Mouse (Mus musculus) heart, postnatal 10 days (tissue): ENCODE data around the gene Lnx1. TPM values are rescaled to one million over a fixed set of nuclear protein-coding genes. Genes with fewer than 3 reads are reported as not detected.
A peak's percentile ranks its signal among the peaks of the same experiment; 100 is the strongest.

Experiments used
- DNase-seq, 2 experiments: peaks; one replicate each; pipeline ENCODE4 v3.0.0; 2021
- intact Hi-C: fragments of 180-260 bp; cut with DNase I; formaldehyde crosslinking; loops from one replicate; pipeline ENCODE4 v1.15.1; 2025
- total RNA-seq, 2 experiments: library from RNA; stranded (reverse); gene quantifications; 2 replicates each; pipeline ENCODE4 v1.2.3; 2021

Lnx1 gene
- total RNA-seq, 2 experiments from 2014 or later = 4.3 to 4.5 TPM

- DNase-seq = peak; percentile 65 to 67
- intact Hi-C loops = no loop called here
Observed at GRCm38 (mm10) chr5:74613491-74614151, 89.1 kb downstream of the Lnx1 start.

GRCm38 (mm10) chr5:74612713-74613112, 90.0 kb downstream of the Lnx1 start:
- DNase-seq = no peak
- intact Hi-C loops = no loop called here

- DNase-seq = no peak
- intact Hi-C loops = no loop called here
Observed at GRCm38 (mm10) chr5:74610511-74610910, 92.2 kb downstream of the Lnx1 start.

GRCm38 (mm10) chr5:74606213-74606612, 96.5 kb downstream of the Lnx1 start:
- intact Hi-C loops = no loop called here
- DNase-seq = no peak

DNA sequence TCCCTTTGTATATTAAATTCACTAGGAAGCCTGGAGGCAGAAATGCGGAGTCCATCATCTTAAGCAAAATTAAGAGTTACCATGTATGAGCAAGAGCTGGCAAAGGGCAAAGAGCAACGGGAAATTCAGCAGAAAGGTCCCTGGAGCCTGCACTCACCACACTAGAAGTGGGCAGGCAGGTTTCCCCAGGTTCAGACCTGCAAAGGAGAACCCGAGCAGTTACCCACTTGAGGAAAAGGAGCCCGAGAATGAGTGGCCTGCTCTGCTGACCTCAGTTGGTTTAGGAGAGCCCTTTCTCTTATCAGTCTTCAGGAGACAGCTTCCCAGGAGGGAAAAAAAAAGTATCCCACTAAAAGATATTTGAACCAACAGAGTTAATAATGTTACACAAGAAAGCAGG, 99.4 kb downstream of the Lnx1 start:
- no peak for DNase-seq
- intact Hi-C loops = no loop called here

- no peak for DNase-seq
- intact Hi-C loops = no loop called here
Observed at GRCm38 (mm10) chr5:74602371-74602770, 100.3 kb downstream of the Lnx1 start.

GRCm38 (mm10) chr5:74601965-74602364, 100.7 kb downstream of the Lnx1 start:
- no peak for DNase-seq
- intact Hi-C loops = no loop called here

- intact Hi-C loops = no loop called here
- no peak for DNase-seq
Observed at GRCm38 (mm10) chr5:74601171-74601570, 101.5 kb downstream of the Lnx1 start.

DNA sequence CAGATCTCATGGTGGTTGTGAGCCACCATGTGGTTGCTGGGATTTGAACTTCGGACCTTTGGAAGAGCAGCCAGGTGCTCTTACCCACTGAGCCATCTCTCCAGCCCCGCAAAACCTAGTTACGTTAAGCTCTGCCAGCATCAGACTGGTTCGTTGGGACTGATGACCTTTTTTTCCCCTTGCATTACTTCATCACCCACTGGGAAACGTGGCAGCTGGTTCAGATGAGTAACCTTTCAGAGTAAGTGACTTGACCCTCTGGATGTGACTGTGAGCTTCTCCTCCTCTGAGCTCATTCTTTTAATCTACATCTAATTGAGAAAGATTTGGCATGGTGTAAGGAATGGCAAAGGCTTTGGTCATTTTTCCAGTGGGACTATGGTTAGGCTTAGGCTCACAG, 102.7 kb downstream of the Lnx1 start:
- DNase-seq = no peak
- intact Hi-C loops = no loop called here

- no peak for DNase-seq
- intact Hi-C loops = no loop called here
Observed at GRCm38 (mm10) chr5:74593147-74593546, 109.6 kb downstream of the Lnx1 start.

DNA sequence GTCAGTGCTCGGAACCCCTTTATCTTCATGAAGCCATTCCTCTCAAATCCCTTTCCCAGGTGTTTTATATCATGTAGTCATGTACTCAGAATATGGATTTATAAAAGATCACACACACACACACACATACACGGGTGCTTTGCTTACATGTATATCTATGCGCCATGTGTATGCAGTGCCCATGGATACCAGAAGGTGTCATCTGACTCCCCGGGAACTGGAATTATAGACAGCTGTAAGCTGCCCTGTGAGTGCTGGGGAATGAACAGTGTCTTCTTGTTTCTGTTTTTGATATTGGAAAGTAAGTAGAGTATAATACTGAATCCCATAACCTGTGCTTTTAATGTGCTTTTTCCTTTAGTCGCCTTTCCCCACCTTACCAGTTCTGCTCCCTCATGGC, 111.3 kb downstream of the Lnx1 start:
- DNase-seq = no peak
- intact Hi-C loops = no loop called here

DNA sequence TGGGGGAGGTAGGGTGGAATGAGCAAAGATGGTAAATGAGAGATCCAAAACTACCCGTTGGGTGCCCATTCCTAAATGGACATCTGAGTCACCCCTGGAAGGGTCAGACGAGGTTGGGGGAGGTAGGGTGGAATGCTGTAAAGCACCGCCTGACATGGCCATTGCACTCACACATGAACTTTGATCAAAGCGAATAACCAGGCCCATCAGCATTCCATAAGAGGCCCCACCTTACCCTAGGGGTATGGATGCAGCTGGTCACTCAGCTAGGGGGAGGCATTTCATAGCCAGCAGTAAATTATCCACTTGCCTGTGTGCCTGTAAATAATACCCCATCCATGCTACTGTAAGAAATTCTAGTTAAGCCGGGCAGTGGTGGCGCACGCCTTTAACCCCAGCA, 113.6 kb downstream of the Lnx1 start:
- no peak for DNase-seq
- intact Hi-C loops = no loop called here

GRCm38 (mm10) chr5:74571767-74572166, 130.9 kb downstream of the Lnx1 start:
- no peak for DNase-seq
- intact Hi-C loops = no loop called here

DNA sequence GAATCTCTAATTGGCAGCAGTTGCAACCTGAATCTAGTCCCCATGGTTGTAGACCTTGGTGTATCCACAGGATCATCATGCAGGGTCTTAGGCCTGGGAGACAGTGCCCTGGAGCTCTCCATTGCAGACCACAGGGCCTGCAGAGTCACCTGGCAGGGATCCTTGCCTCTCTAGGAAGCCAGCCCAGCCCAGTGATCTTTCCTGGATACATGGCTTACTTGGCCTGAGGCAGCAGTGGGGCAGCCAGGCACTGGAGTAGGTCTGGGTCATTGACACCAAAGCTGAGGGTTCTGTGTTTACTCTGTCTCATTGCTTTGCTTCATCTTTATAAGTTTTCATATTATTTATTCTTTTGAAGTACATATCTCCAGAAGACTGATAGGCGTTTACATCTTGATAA, 141.6 kb downstream of the Lnx1 start:
- DNase-seq = peak in 1 of 2 experiments; percentile 7
- intact Hi-C loops = no loop called here

DNA sequence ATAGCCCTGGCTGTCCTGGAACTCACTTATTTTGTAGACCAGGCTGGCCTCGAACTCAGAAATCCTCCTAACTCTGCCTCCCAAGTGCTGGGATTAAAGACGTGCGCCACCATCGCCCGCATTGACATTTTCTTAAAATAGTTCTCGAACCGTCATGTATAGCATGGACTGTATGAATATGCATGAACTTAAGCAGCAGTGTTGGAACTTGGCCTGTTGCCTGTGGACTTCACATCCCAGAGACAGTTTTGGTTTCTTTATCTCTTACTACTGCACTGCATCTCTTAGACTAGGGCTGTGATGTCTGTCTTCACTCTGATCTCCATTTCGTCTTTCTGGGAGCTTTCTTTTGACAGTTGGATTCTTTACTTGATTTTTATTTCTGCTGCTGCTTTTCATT, 153.1 kb downstream of the Lnx1 start:
- intact Hi-C loops = no loop called here
- DNase-seq = no peak

DNA sequence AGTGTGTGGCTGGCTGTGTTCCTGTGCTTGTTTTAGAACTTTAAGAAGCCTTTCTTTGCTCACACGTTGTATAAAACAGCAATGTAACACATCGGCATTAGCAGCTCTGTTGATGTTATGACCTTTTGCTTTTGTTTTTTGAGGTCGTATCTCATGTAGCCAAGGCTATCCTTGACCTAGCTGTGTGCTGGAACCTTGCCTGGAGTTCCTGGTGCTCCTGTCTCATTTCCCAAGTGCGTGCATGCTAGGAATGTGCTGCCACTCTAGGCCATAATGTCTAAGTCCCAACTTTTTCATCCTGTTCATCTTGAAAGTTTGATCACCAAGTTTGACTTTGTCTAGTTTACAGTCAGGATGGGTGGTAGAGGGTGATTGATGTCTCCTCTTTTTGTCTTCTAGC, 157.1 kb downstream of the Lnx1 start:
- DNase-seq = no peak
- intact Hi-C loops = no loop called here

Other genes with a start within 250 kb of the Lnx1 start
- 10 to 100 TPM; 13.3 TPM for gene Scfd2, start 171.2 kb downstream of the Lnx1 start, total RNA-seq
- gene Fip1l1, start 167.5 kb downstream of the Lnx1 start, total RNA-seq = 10 to 100 TPM; 41.4 to 41.6 TPM